Mouse (Mus musculus): Measurements from ENCODE around the gene Hist1h3b.
A peak's percentile ranks its signal among the peaks of the same experiment; 100 is the strongest.
"Not testable (repeated sequence)": the region's sequence is repeated elsewhere in the genome, so short reads cannot be mapped to it uniquely, and the experiment has no call there.

The Hist1h3b gene

DNA sequence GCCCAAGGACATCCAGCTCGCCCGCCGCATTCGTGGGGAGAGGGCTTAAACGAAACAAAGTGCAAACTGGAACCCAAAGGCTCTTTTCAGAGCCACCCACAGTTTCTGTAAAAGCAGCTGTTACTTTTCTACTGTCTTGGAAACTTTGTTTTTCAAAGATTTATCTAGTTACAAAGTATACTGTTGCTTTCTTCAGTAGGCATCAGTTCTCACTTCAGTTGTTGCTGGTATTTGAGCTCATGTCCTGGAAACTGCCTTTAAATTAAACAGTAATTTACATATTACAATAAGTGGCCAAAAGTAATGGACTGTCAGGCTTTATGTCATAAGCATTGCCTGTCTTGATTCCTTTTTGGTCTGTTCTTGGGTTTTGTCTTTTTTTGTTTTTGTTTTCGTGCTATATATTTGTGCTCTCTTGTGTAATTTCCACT lies 690 bp downstream of the Hist1h3b start:
- no peak for DNase-seq (ENCODE audit: inconsistent age in 2 of 2, low spot score in 1 of 2)

DNA sequence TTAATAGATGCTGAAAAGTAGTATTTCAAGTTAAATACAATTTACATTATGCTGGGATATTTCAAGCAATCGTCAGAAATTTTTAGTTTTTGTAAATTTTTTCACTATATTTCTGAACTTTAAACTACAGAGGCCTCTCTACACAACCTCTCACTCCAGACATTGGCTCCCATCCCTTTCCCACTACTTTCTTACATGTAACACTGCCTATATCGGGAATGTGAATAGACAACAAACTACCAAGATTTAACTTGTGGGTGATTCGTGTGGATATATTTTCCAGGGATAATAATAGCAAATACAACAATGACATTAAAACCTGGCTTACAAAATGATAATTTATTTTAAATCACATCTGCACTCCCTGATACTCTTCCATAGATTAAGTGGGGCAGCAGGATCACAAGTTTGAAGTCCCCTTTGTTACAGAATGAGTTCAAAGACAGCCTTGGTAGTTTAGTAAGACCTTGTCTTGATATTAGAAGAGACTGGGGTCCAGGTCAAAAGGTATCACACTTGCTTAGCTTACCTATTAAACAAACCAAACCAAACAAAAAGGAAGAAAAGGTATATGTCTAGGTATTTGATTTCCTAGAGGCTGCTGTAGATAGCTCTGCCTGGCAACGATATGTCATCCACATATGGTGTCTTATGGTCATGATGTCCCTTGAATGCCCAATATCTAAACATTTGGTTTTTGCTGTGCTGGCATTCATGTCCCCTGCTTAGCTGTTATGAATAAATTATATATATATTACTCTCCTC lies 1.4 kb downstream of the Hist1h3b start:
- DNase-seq (ENCODE audit: inconsistent age in 2 of 2, low spot score in 1 of 2) = no peak

DNA sequence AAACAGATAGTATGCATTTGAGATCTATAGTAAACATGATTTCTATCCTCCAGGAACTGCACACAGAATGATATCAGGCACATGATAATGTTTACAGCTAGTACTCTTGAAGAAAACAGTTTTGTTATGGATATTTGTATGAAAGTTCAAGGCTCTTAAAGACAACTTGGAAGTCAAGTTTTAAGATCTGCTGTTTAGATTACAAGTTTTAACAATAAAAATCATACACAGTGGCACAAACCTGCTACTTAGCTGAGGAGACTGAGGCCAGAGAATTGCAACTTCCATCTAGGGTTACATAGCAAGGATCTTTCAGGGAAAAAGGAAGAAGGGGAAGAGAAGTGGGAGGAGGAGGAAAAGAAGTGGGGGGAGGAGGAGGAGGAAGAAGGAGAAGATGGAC lies 2.9 kb downstream of the Hist1h3b start:
- no peak for DNase-seq (ENCODE audit: inconsistent age in 2 of 2, low spot score in 1 of 2)

DNA sequence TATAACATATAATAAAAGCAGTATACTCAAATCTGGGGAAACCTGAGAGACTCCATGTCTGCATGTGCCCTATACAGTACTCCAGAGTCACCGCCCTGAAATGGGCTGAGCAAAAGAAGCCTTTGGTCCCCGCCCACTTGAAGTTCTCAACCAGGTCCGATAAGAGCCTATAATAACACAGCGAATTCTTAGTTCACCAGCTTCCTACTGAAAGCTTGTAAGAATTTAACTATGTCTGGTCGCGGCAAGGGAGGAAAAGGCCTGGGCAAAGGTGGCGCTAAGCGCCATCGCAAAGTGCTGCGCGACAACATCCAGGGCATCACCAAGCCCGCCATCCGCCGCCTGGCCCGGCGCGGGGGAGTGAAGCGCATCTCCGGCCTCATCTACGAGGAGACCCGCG lies 4.7 kb downstream of the Hist1h3b start, which contains the start of gene Hist1h4b:
Gene Hist1h4b (plus strand): TSS at position 224 of the 400 bp plus-strand sequence.
- peak; percentile 87 to 96 for DNase-seq (ENCODE audit: inconsistent age in 2 of 2, low spot score in 1 of 2)

DNA sequence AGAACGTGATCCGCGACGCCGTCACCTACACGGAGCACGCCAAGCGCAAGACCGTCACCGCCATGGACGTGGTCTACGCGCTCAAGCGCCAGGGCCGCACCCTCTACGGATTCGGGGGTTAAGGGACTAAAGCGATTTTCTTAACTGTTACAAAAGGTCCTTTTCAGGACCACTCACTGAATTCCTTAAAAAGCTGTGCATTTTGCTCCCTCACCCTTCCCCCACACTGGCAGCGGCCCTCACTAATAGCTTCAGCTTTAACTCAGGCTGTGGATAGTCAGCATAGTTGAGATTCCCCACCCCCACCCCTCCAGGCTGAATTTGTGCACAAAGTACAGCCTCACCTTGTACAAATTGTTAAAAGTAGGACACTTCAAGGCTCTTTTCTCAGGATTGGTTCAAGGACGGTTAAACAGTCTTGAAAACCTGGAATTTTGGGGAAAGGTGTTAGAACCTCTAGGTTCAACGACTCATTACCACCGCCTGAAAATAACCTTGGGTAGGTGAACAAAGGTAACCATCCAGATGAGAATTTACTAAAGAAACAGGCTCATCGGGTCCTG lies 5.2 kb downstream of the Hist1h3b start:
- DNase-seq (ENCODE audit: inconsistent age in 2 of 2, low spot score in 1 of 2) = no peak

DNA sequence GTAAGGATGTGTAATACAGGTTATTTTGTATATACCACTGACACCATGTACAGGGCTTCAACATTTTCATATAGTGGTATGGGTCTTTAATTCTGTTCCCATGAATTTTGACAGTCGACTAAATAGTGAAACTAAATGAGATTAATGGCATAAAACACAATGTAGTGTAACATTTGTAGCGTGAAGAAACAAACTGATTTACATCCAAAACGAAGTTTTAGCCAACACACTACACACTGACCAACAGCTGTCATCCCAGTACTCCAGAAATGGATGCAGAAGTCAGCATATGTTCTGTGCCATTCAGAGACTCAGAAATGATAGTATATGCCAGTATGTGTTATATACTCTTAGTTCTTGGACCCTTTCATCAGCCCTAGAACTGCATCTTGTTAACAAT lies 5.9 kb downstream of the Hist1h3b start:
- DNase-seq (ENCODE audit: inconsistent age in 2 of 2, low spot score in 1 of 2) = no peak

DNA sequence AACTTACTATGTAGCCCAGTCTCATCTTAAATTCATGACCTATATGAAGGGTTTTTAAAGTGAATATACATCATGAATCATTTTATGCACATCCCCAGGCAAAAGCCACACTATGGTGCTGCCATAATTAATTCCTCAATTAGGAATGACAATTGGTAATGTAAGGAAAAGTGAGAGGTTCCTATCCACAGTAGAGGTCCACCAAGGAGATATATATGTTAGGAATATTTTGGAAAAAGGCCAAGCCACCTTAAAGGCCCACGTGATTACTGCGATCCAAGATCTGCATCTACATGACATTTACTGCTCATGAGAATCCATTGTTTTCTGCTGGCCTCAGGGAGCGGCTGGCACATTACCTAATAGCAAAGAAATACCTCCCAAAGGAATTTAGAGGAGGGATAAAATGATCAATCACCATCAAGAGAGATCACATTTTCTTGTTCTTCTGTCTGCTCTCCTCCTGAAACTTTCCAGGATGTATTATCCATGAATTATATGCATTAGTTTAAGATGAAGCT lies 7.2 kb downstream of the Hist1h3b start:
- no peak for DNase-seq (ENCODE audit: inconsistent age in 2 of 2, low spot score in 1 of 2)

DNA sequence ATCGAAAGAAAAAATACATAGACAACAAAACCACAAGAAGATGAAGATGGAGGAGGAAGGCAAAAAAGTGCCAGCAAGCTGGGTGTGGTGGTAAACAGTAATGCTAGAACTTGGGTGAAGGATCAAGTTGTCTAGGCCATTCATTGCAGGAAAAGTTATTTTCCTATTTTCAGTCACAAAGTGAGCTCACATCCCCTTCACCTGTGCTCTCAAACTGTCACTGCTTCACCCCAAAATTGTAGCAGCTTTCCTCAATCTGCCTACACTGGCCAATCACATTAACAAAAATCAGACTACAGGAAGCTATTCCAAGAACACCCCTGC lies 7.8 kb downstream of the Hist1h3b start:
- DNase-seq (ENCODE audit: inconsistent age in 2 of 2, low spot score in 1 of 2) = no peak

DNA sequence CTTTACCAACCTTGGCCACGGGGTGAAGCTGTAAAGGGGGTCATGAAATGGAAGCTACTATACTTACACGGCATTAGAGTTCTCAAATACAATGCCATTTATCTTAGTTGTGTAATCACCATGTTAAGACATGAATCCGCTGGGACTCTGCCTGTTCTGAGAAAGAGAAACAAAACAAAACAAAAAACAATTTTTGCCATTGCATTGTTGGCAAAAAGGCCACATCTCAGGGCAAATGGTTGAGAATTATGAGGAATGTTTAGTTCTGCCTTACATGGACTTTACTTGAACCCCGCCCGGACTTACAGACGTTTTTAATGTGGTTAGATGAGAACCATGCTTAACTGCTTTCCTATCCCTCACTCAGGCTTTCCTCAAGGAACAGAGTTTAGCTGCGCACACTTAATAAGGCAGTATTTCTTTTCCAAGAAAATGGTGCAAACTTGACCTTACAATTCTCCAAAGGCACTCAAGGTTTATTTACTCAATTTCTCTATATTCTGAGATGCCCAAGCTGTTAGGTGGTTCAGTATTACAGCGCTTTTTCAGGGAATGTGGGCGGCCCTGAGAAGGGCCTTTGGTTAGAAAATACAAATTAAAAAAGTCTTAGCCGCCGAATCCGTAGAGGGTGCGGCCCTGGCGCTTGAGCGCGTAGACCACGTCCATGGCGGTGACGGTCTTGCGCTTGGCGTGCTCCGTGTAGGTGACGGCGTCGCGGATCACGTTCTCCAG lies 8.3 kb downstream of the Hist1h3b start:
- DNase-seq (ENCODE audit: inconsistent age in 2 of 2, low spot score in 1 of 2) = no peak

DNA sequence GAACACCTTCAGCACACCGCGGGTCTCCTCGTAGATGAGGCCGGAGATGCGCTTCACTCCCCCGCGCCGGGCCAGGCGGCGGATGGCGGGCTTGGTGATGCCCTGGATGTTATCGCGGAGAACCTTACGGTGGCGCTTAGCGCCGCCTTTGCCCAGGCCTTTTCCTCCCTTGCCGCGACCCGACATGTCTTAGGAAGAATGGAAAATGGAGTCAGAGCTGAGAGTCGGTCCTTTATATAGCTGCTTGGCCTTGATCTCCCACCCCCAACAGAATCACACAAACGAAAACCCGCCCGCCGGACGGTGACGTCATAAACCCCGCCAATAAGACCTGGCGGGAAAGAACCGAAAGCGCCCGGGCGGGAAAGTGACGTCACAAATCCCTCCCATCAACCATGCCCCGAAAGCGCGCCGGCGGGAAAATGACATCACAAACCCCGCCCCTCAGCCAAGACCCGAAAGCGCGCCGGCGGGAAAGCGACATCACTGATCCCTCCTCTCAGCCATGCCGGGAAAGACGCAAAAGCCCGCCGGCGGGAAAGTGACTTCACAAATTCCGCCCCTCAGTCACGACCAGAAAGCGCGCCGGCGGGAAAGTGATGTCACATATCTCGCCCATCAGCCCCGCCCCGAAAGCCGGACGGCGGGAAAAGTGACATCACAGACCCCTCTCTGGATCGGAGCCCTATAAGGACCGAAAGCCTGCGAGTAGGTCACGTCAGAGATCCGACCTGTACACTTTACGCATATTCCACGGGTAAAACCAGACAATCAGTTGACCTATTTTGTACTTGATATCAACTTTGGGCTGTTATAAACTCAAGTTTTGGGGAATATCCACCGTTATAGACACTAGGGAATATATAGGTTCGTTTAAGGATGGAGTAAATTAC lies 9.2 kb downstream of the Hist1h3b start, which contains the start of gene Hist1h4a:
Gene Hist1h4a (minus strand): TSS at position 259 of the 893 bp plus-strand sequence.
- DNase-seq (ENCODE audit: inconsistent age in 2 of 2, low spot score in 1 of 2) = peak; percentile 98 to 99

DNA sequence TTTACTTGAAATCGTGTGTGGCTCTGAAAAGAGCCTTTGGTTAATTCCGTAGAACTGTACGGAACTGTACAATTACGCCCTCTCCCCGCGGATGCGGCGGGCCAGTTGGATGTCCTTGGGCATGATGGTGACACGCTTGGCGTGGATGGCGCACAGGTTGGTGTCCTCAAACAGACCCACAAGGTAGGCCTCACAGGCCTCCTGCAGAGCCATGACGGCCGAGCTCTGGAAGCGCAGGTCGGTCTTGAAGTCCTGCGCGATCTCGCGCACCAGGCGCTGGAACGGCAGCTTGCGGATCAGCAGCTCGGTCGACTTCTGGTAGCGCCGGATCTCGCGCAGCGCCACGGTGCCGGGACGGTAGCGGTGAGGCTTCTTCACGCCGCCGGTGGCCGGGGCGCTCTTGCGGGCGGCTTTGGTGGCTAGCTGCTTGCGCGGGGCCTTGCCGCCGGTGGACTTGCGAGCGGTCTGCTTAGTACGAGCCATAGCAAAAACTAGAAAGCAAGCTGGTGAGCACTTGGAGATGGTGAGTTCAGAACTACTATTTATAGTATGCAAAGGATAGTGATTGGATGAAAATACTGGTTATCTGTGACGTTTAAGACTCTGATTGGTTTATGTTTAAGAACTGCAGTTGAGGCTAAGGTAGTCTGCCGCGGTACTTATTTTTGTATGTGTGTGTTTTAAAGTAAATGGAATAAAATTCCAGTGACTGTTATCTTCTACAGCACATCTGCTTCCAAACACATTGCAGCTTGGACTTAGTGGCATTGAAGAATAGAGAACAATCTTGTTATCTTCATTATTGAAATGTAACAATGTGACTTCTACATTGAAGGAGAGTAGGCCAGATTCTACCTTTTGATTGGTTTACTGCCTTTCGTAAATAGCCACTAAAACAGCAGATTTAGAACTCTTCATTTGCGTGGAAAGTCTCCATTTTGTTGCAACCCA lies 10.1 kb downstream of the Hist1h3b start, which contains the start of gene Hist1h3a:
Gene Hist1h3a (minus strand): TSS at position 516 of the 951 bp plus-strand sequence.
- peak; percentile 73 to 94 for DNase-seq (ENCODE audit: inconsistent age in 2 of 2, low spot score in 1 of 2)

DNA sequence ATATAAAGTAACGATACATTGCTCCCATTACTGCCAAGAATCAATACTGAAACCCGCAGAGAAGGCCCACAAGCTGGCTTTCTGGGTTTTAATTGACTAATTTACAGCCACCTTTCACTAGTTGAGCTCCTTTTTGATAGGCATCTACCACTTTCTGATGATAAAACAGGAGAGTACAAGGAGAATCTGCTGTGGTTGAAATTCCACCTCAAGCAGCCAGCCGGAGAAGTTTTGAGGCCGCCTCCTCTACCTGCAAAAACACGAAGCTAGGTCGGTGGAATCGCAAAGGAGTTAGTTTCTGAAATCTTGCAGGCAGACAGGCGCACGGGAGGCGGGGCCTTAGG lies 11.1 kb downstream of the Hist1h3b start:
- DNase-seq (ENCODE audit: inconsistent age in 2 of 2, low spot score in 1 of 2) = no peak

DNA sequence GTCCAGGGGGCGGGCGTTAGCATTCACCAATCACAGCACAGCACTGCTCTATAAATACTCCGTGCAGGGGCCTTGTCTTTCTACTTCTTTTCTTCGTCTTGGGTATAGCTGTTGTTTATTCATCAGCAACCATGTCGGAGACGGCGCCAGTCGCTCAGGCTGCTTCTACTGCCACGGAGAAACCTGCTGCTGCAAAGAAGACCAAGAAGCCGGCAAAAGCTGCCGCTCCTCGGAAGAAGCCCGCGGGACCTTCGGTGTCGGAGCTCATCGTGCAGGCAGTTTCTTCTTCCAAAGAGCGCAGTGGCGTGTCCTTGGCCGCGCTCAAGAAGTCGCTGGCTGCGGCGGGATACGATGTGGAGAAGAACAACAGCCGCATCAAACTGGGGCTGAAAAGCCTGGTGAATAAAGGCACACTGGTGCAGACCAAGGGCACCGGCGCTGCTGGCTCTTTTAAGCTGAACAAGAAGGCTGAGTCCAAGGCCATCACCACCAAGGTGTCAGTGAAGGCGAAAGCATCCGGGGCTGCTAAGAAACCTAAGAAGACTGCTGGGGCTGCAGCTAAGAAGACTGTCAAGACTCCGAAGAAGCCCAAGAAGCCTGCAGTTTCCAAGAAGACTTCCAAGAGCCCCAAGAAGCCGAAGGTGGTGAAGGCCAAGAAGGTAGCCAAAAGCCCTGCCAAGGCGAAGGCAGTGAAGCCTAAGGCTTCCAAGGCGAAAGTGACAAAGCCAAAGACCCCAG lies 11.7 kb downstream of the Hist1h3b start, which contains the start of gene Hist1h1a:
Gene Hist1h1a (plus strand): TSS at position 81 of the 738 bp plus-strand sequence.
- DNase-seq (ENCODE audit: inconsistent age in 2 of 2, low spot score in 1 of 2) = peak; percentile 86 to 95

DNA sequence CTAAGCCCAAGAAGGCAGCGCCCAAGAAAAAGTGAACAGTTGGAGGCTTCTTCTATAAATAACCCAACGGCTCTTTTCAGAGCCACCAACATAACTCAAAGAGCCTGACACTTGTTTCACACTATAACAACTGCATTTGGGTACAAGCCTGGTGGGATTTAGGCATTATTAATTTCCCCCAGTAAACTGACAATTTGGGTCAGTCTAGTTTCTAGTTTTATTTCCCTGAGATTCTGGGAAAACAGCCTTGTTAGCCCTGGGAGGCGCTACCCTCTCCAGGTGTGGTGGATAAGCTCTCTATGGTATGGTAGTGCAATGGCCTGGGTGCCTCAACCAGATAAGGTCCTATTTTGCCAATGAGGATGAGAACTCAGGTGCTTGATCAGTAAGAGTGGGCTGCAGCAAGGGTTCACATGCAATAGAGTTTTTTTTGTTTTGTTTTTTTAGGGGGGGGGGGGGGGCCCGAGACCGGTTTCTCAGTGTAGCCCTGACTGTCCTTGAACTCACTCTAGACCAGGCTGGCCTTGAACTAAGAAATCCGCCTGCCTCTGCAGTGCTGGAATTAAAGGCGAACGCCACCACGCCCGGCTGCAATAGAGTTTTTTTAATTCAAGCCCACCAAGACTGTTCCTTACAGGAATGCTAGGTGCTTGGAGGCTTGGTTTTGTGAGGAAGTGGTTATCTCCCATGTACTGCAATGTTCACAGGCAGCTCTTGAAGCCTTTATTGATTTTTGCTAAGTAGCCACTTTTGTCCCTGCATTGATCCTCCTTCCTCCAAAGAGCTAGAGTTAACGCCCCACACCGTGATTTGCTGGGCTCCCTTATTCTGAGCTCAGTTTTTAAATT lies 12.5 kb downstream of the Hist1h3b start:
- no peak for DNase-seq (ENCODE audit: inconsistent age in 2 of 2, low spot score in 1 of 2)

DNA sequence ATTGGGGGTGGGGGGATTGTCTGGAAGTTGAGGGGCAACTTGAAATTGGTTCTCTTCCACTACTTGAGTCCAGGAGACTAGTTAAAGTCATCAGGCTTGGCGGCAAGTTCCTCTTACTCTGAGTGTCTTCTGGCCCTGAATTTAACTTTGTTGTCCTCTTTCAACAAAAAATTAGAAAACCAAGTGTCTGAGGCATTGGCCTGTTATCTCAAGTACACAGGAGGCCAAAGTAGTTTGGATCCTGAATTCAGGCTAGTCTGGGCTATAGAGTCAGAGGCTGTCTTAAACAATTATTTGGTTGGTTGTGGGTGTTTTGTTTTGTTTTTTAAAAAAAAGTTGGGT lies 13.1 kb downstream of the Hist1h3b start:
- no peak for DNase-seq (ENCODE audit: inconsistent age in 2 of 2, low spot score in 1 of 2)

DNA sequence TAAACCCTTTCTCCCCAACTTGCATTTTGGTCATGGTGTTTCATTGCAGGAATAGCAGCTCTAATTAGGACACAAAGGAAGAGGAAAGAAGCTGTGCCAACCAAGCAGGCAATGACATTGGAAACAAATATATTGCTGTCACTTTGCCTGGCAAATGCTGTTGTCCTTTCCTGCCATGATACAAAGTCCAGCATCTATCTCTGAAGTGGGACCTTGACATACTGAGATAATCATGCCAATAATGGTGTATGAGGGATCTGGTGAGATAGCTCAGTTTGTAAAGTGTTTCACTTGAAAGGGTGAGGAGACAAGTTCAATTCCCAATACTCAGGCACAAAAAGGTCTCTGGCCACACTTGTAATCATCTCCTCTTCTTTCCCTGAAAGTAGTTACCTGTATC lies 14.7 kb downstream of the Hist1h3b start:
- peak in 1 of 2 experiments; percentile 80 for DNase-seq (ENCODE audit: inconsistent age in 2 of 2, low spot score in 1 of 2)

DNA sequence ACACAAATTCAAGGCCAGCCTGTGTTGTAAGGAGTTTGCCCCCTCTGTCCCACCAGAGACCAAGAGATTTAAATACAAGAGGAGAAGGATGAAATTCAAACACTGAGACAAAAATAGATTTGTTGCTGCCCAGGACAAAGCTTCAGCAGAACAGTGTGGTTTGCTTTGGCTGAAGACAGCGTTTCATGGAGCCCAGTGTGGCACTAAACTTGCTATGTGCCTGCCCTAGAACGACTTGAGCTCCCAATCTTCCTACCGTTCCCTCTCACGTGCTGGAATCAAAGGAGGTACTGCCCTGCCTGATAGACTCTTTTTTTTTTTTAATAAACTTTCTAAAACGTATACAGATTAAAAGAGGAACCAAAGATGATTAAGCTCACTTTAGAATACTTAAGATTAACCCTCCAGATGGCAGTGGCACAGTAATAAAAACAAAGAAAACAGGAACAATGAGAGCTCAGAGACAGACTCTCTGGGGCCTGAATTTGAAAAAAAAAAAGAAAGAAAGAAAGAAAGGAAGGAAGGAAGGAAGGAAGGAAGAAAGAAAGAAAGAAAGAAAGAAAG lies 16.8 kb downstream of the Hist1h3b start:
- no peak for DNase-seq (ENCODE audit: inconsistent age in 2 of 2, low spot score in 1 of 2)

DNA sequence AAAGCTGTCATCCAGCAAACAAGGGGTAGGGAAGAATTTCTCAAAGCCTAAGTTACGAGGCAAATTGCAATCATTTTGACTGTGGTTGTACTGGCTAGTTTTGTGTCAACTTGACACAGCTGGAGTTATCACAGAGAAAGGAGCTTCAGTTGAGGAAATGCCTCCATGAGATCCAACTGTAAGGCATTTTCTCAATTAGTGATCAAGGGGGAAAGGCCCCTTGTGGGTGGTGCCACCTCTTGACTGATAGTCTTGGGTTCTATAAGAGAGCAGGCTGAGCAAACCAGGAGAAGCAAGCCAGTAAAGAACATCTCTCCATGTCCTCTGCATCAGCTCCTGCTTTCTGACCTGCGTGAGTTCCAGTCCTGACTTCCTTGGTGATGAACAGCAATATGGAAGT lies 17.5 kb downstream of the Hist1h3b start, which contains the start of gene Trim38:
Gene Trim38 (plus strand): TSS at position 301 of the 400 bp plus-strand sequence.
- DNase-seq (ENCODE audit: inconsistent age in 2 of 2, low spot score in 1 of 2) = not testable (repeated sequence)
